Mouse (Mus musculus) heart, embryonic 11.5 days (tissue): ENCODE measurements around the gene Parp3. TPM values are rescaled to one million over a fixed set of nuclear protein-coding genes. Genes with fewer than 3 reads are reported as not detected.

Source experiments
- ATAC-seq: fragments of 200-750 bp; cut with Nextera tagmentation; replicated peaks from 2 replicates; pipeline ENCODE4 v1.8.0; 2017; ENCODE audit warnings: moderate library complexity; ENCODE audit not compliant: insufficient number of reproducible peaks, low FRiP score, low TSS enrichment
- H3K27ac ChIP-seq: fragments of 300-500 bp; sonication (generic); 2 replicates; pipeline ENCODE4 v1.5.1; 2014; ENCODE audit warnings: mild to moderate bottlenecking, low read depth, low read length
- H3K27me3 ChIP-seq: fragments of 300-500 bp; sonication (generic); 2 replicates; pipeline ENCODE4 v1.6.1; 2014; ENCODE audit warnings: mild to moderate bottlenecking, low read length, mixed read lengths; ENCODE audit not compliant: control insufficient read depth, insufficient read depth
- H3K36me3 ChIP-seq: fragments of 300-500 bp; sonication (generic); 2 replicates; pipeline ENCODE4 v1.6.1; 2014; ENCODE audit warnings: mild to moderate bottlenecking, low read length, moderate library complexity, mixed read lengths; ENCODE audit not compliant: control insufficient read depth, insufficient read depth
- H3K4me1 ChIP-seq: fragments of 300-500 bp; sonication (generic); 2 replicates; pipeline ENCODE4 v1.6.1; 2014; ENCODE audit warnings: low read length; ENCODE audit not compliant: control insufficient read depth, insufficient read depth
- H3K4me2 ChIP-seq: fragments of 300-500 bp; sonication (generic); 2 replicates; pipeline ENCODE4 v1.6.1; 2014; ENCODE audit warnings: mild to moderate bottlenecking, moderate library complexity
- H3K4me3 ChIP-seq: fragments of 300-500 bp; sonication (generic); 2 replicates; pipeline ENCODE4 v1.5.1; 2014; ENCODE audit warnings: low read depth, low read length
- H3K9ac ChIP-seq: fragments of 300-500 bp; sonication (generic); 2 replicates; pipeline ENCODE4 v1.6.1; 2014; ENCODE audit warnings: mild to moderate bottlenecking, low read depth, low read length, moderate library complexity
- H3K9me3 ChIP-seq: fragments of 300-500 bp; sonication (generic); replicated peaks from 2 replicates; pipeline ENCODE4 v1.6.1; 2016; ENCODE audit warnings: low read length; ENCODE audit not compliant: control insufficient read depth
- WGBS: fragments of 180-500 bp; shearing (Covaris S2); extraction: QIAGEN DNeasy Blood & Tissue Kit; methylation state at CpG from one replicate; pipeline ENCODE4 v1.1.7; 2014; ENCODE audit not compliant: insufficient replicate concordance; 5-methylcytosine and 5-hydroxymethylcytosine counted together
- polyA plus RNA-seq: library from polyadenylated mRNA; unstranded; fragments of >200 nt; fragmentation: Nextera tagmentation; extraction: Ambion mirVana; gene quantifications from 2 replicates; pipeline ENCODE4 v1.2.1, GENCODE M21; 2014

Parp3 gene
- polyA plus RNA-seq, 1 experiment from 2014 or later, result 1.0 TPM

DNA sequence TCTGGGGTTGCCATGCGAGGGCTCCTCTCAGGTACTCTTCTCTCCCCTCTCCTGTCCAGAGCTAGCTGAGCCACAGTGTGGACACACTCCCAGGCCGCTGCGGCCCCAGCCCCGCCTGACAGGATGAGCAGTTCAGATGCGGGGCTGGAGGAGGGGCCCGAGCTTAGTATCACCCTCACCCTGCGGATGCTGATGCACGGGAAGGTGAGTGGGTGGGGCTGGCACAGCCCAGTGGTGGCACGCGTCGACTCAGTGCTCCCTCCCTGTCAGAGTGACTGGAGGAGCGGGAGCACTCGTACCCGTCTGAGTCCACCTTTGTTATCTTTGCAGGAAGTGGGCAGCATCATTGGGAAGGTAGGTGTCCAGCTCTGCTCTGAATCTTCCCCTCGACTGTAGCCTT, 16.8 kb downstream of the Parp3 start:
- no peak overlapping the region for H3K27ac ChIP-seq
- no peak overlapping the region for H3K4me3 ChIP-seq
- peaks cover 43% of the 10 kb centered on the region for H3K4me1 ChIP-seq
- 74% methylated on average over 15 of the region's 15 CpGs for WGBS
- no peaks in the 10 kb centered on the region for H3K9me3 ChIP-seq
- H3K27me3 ChIP-seq, result peaks cover 5% of the 10 kb centered on the region; the same call in 1 of the 2 replicates
- peaks cover 10% of the 10 kb centered on the region for H3K36me3 ChIP-seq
- no peak for ATAC-seq
- no peak overlapping the region for H3K9ac ChIP-seq
- no peak overlapping the region for H3K4me2 ChIP-seq

DNA sequence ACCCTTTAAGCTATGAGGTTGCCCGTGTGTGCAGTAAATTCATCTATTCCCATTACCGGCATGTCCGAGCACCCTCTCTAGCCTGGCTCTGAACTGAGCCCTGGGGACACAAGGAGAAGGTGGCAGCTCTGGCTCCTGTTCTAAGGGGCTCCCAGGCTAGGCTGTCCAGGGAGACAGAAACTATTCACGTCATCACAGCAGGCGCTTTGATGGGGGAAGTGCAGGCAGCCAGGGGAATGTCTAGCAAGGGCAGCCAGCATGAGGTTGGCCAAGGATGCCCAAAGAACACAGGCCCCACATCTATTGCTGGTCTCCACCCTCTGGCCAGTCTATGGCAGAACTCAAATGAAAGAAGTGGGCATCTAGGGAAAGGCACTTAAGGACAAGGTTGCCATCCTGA, 18.8 kb downstream of the Parp3 start:
- H3K4me1 ChIP-seq, result peaks cover 44% of the 10 kb centered on the region
- ATAC-seq, result no peak
- no peaks in the 10 kb centered on the region for H3K9me3 ChIP-seq
- peaks cover 6% of the 10 kb centered on the region; the same call in 1 of the 2 replicates for H3K36me3 ChIP-seq
- WGBS, result 76% methylated on average over 5 of the region's 5 CpGs
- H3K27ac ChIP-seq, result 0 out of 2 replicates have a peak overlapping the region, but pooled peaks have one; percentile 18
- H3K4me3 ChIP-seq, result no peak overlapping the region
- H3K4me2 ChIP-seq, result no peak overlapping the region
- H3K27me3 ChIP-seq, result no peaks in the 10 kb centered on the region
- 0 out of 2 replicates have a peak overlapping the region, but pooled peaks have one; percentile 28 for H3K9ac ChIP-seq

DNA sequence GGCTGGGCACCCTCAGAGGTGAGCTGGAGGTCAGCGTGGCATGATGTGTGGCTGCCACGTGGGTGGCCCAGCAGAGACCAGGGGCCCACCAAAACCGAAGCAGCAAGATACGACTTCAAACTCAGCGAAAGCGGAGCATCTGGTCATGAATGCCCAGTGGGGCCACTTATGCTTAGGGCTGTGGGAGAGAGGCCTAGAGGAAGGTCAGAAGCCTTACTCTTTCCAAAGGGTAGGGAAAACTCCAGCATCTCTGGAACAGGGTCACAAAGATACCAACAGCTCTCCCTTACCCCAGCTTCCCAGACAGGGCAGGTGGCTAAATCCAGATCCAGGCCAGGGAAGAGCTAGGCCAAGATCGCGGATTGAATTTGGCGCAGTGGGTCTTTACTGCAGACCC, 19.6 kb downstream of the Parp3 start:
- 61% methylated on average over 9 of the region's 9 CpGs for WGBS
- H3K4me2 ChIP-seq, result peak overlapping the region; percentile 96
- ATAC-seq, result no peak
- no peaks in the 10 kb centered on the region for H3K9me3 ChIP-seq
- peak overlapping the region; percentile 52; the same call in 1 of the 2 replicates for H3K9ac ChIP-seq
- peak overlapping the region; percentile 18 for H3K27ac ChIP-seq
- H3K4me1 ChIP-seq, result peaks cover 52% of the 10 kb centered on the region
- H3K27me3 ChIP-seq, result peaks cover 3% of the 10 kb centered on the region; the same call in 1 of the 2 replicates
- no peak overlapping the region for H3K4me3 ChIP-seq
- peaks cover 6% of the 10 kb centered on the region; the same call in 1 of the 2 replicates for H3K36me3 ChIP-seq

DNA sequence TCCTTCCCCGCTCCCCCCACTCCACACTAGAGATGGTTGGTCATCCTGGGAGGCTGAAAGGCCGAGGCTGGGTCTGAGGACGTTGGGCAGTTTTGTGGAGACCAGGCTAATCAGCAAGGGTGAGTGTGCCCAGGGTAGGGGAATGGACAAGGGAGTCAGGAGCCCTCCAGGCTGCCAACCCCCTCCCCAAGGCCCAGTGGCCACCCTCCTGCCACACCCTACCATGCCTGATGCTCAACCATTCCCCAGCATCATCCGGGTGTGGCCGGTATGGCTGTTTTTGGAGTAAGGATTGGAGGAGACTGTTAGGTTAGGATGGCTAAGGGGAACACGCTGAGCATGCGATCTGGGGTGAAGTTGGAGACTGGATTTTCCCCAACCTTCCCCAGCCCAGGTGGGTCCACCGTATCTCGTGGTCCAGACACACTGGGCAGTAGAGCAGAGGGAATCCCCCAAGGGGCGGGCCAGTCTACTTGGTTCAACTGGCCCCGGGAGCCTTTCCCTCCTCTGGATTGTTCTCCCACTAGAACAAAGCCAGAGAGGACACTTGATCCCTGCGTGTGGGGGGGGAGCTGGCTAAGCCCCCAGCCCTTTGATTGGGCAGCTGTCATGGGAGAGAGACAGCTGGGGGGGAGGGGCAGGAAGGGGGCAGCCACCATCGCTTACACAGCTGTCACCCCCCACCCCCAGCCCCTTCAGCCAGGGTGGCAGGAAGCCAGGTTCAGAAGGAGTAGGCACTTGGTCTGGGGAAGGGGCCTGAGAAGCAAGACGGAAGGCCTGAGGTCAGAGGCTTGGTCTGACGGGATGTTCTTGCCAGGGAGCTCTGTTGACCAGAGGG, 20.2 kb downstream of the Parp3 start:
- ATAC-seq, result no peak

DNA sequence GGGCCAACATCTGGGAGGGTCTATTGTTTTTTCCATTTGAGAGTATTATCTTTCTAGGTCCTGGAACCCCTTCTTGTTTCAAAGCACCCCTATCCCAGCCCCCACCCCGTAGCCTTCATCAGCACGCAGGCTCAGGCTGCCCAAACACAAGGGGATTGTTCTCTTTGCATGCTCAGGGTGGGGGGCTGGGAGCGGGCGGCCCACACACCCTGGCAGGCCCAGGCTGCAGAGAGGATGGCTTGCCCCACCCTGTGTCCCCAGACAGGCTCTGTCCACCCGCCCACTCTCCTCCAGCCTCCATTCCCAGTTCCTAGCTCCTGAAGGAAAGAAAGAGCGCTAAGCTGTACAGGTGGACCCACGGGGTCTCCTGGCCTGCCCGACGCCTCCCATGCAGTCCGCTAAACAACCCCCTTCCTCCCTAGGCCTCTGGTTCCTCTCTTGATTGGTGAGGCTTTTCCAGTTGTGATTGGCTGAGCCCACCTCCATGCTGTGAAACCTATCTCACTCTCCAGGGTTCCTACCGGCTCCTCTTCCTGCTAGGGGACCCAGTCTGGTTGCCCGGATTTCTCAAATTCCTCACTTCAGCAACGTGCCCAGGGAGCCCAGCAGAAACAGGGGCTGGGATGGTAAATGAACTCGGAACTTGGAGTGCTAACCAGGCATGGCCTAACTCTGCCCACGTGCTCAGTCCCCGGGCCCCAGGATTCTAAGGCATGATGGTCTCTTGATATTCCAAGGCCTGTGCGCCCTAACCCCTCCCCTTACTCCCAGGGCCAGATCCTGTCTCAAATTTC, 21.7 kb downstream of the Parp3 start:
- Histone ChIP-seq H3K27ac (peak overlapping the region; percentile 91), H3K4me1 (peaks cover 64% of the 10 kb centered on the region), H3K4me3 (peak overlapping the region; percentile 77), H3K4me2 (peak overlapping the region; percentile 96), H3K9ac (peak overlapping the region; percentile 92), H3K36me3 (peaks cover 3% of the 10 kb centered on the region; the same call in 1 of the 2 replicates), H3K9me3 (no peaks in the 10 kb centered on the region), H3K27me3 (peaks cover 7% of the 10 kb centered on the region)
- 0 out of 2 replicates have a peak, but pooled peaks have one; percentile 7 for ATAC-seq
- WGBS, result 1% methylated on average over 16 of the region's 17 CpGs

More for the DNA sequence above, 20.2 kb downstream of the Parp3 start:
- Histone ChIP-seq H3K27me3 (peaks cover 7% of the 10 kb centered on the region), H3K9ac (peak overlapping the region; percentile 52; the same call in 1 of the 2 replicates), H3K36me3 (peaks cover 6% of the 10 kb centered on the region; the same call in 1 of the 2 replicates), H3K9me3 (no peaks in the 10 kb centered on the region), H3K4me1 (peaks cover 52% of the 10 kb centered on the region), H3K4me3 (peak overlapping the region; percentile 77; the same call in 1 of the 2 replicates), H3K27ac (peak overlapping the region; percentile 18), H3K4me2 (peak overlapping the region; percentile 96)
- WGBS, result 41% methylated on average over 15 of the region's 15 CpGs

DNA sequence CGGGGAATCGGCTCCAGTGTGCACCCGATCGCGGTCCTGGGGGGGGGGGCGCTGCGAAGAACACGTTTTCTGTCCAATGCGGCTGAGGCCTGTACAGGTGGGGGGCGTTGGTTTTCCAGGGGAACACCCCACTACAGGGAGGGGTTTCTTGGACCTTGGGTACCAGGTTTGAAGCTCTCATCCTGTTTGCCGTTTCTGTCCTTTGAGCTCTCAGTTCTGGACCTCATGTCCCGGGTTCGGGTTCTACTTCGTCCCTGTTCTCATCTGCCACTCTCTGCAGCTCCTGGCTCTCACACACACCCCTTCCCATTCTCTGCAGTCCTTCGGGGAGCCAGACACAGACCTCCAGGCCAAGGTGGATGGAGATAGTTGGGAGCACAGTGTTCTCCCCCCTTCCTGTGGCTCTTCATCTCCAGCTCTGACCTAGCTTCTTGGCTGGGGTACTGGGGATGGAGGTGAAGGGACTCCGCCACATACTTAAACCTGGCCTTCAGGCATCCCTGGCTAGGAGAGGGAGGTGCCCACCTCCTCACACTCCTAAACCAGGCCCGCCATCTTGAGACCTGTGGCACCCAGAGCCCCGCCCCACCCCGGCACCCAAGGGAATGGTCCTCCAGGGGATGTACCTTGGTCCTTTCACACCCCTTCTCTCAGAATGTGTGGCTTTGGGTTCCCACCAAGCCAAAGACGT, 22.5 kb downstream of the Parp3 start:
- ATAC-seq, result 0 out of 2 replicates have a peak, but pooled peaks have one; percentile 0
- Histone ChIP-seq H3K4me1 (peaks cover 66% of the 10 kb centered on the region), H3K4me3 (peak overlapping the region; percentile 77), H3K4me2 (peak overlapping the region; percentile 96), H3K27ac (peak overlapping the region; percentile 91), H3K9ac (peak overlapping the region; percentile 92), H3K36me3 (no peaks in the 10 kb centered on the region; the same call in 1 of the 2 replicates), H3K9me3 (no peaks in the 10 kb centered on the region), H3K27me3 (peaks cover 7% of the 10 kb centered on the region)
- 3% methylated on average over 13 of the region's 20 CpGs for WGBS

DNA sequence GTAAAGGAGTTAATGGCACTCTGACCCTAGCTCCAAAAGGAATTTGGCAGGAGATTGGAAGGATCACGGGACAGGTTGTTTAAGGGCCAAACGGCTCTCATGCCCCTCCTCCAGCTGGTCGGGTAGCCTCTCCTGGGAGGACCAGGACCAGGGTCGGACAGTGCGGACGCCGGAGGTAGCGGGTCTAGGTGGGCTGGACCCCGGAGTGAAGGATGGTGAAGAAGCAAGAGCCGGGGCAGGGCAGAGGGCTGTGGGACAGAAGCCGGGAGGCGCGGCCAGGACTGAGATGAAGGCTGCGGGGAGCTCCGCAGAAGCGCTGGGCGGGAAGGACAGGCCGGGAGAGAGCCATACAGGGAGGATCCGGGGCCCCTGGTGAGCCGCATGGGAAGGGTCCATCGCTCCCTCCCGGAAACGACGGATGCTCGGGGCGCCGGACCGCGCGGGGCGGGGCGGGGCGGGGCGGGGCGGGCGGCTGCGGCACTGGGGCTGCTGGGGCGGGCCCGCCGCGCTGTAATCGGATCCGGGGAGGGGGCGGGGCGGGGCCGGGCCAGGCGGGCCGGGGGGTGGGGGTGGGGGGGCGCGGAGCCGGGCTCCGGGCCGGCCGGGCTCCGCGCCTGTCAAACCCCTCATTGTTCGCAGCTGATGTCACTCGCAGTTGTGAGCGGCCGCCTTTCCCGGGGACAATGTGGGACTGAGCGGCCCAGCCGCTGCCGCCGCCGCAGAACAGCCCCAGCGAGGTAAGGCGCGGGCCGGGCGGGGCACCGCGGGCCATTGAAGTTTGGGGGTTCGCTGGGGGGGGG, 23.3 kb downstream of the Parp3 start, which contains the start of gene Pcbp4:
Gene Pcbp4 (plus strand): TSS at position 21 of the 800 bp plus-strand sequence.
- peaks cover 7% of the 10 kb centered on the region for H3K27me3 ChIP-seq
- H3K4me1 ChIP-seq, result peaks cover 70% of the 10 kb centered on the region
- peak within 1 kb of the TSS; percentile 92 for H3K9ac ChIP-seq
- peak; percentile 76 for ATAC-seq
- WGBS, result under 1% methylated on average over 42 of the region's 74 CpGs
- peak within 1 kb of the TSS; percentile 77 for H3K4me3 ChIP-seq
- peak within 1 kb of the TSS; percentile 96 for H3K4me2 ChIP-seq
- H3K36me3 ChIP-seq, result no peaks in the 10 kb centered on the region; the same call in 1 of the 2 replicates
- H3K27ac ChIP-seq, result peak within 1 kb of the TSS; percentile 91
- no peaks in the 10 kb centered on the region for H3K9me3 ChIP-seq
